Mouse (Mus musculus): Measurements from ENCODE around the gene Tchh.
"Not testable (repeated sequence)": the region's sequence is repeated elsewhere in the genome, so short reads cannot be mapped to it uniquely, and the experiment has no call there.

Tchh gene

DNA sequence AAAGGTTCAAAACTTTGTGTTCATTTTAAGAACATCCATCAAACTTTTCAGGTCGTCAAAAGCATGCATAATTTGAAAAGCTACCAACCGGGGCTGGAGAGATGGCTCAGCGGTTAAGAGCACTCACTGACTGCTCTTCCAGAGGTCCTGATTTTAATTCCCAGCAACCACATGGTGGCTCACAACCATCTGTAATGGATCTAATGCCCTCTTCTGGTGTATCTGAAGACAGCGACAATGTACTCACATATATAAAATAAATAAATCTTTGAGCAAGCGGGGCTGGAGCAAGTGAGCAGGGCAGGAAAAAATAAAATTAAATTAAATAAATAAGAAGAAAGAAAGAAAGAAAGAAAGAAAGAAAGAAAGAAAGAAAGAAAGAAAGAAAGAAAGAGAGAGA, 52.6 kb downstream of the Tchh start:
- DNase-seq (ENCODE audit: low spot score) = not testable (repeated sequence)

DNA sequence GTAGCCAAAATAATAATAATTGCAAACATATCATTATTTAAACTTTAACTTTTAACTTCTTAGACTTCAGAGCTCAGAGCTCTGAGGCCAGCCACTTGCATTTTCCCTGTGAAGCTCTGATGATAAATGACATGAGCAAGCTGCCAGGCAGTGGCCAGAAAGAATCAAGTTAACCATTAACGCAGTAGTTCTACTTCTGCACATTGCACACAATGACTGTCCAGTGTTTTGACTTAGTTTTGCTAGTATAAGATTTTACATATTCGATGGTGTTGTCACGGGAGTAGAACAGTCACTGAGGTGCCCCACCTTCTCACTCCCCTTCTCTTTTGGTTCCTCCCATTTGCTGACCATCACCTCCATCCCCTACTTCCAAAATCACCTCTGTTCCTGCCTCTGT, 55.0 kb downstream of the Tchh start:
- no peak for DNase-seq (ENCODE audit: low spot score)
